8 mouse cellular contexts compared by ENCODE assay signal in the genomic region with DNA sequence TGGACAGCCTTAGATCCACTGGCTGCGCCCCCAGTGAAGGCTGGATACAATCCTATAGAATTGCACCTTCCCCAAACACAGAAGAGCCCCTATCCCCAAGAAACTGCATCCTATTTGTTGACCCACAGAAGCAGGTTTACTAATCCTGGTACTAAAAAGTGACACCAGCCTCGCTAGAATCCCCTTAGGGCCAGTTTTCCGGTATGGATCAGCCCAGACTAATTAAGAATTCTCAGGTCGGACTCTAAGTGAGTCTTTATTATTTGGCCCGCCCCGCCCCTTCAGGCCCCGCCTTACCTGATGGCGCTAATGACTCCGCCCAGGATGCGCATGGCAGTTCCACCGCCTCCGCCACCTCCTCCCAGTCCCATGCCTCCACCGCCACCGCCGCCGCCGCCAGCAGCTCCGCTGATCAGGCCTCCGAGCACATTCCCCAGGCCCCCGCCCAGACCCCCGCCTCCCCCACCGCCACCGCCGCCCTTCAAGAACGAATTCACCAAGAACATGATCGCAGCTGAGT. TPM values are rescaled to one million over a fixed set of nuclear protein-coding genes. Genes with fewer than 3 reads are reported as not detected.
A peak's percentile ranks its signal among the peaks of the same experiment; 100 is the strongest.
DNase-seq lines count a peak whose midpoint lies in the region; ATAC-seq and TF ChIP-seq lines count a peak whose summit lies in the region.

No protein-coding gene starts in this region.

- ATAC-seq in heart, postnatal 0 days (ENCODE audit: insufficient read depth, low read depth) = peak; percentile 54
- peak; percentile 75 for ATAC-seq in neural tube, embryonic 14.5 days (ENCODE audit: low read depth)

- peak overlapping the region; percentile 79 for H3K9ac ChIP-seq in heart, postnatal 0 days (replicated peaks; ENCODE audit: low read depth, low read length)
- peak overlapping the region; percentile 77 for H3K9ac ChIP-seq in neural tube, embryonic 14.5 days (replicated peaks; ENCODE audit: low read depth, low read length)

- no peak for TF ChIP-seq EP300 in heart, postnatal 0 days (IDR thresholded peaks at IDR 0.05; ENCODE audit: low read depth)

- 3% methylated on average over 26 of the region's 26 CpGs for WGBS in bone marrow, adult 2 months
- 1% methylated on average over 26 of the region's 26 CpGs for WGBS in heart, postnatal 0 days
- 2% methylated on average over 26 of the region's 26 CpGs for WGBS in lung, adult 2 months
- under 1% methylated on average over 25 of the region's 26 CpGs for WGBS in neural tube, embryonic 14.5 days

- DNase-seq in CD8-positive naive resting alpha-beta T cell, adult 2 months (ENCODE audit: low read depth in 2 of 2, low spot score in 2 of 2) = peak; percentile 8 to 28
- DNase-seq in heart, postnatal 0 days (ENCODE audit: low spot score) = peak; percentile 68
- DNase-seq in kidney, postnatal 25 days = peak; percentile 90 to 92
- DNase-seq in lung, adult 2 months = peak; percentile 81
- peak; percentile 32 for DNase-seq in telencephalon, adult 2 months (ENCODE audit: low read depth, low spot score)

- H3K27me3 ChIP-seq in heart, postnatal 0 days (ENCODE audit: control insufficient read depth, insufficient read depth, low read length) = no peaks in the 10 kb centered on the region
- H3K27me3 ChIP-seq in neural tube, embryonic 14.5 days (ENCODE audit: control insufficient read depth, insufficient read depth, low read length) = no peaks in the 10 kb centered on the region

- H3K36me3 ChIP-seq in heart, postnatal 0 days (replicated peaks; ENCODE audit: control insufficient read depth, insufficient read depth, low read length) = peaks cover 34% of the 10 kb centered on the region
- H3K36me3 ChIP-seq in neural tube, embryonic 14.5 days (ENCODE audit: control insufficient read depth, insufficient read depth, low read length) = peaks cover 27% of the 10 kb centered on the region; the same call in 1 of the 2 replicates

- H3K4me3 ChIP-seq in bone marrow, adult 2 months (replicated peaks; ENCODE audit: control insufficient read depth, low read depth, low read length) = peak overlapping the region; percentile 90
- H3K4me3 ChIP-seq in embryonic fibroblast, embryonic 13.5 days (ENCODE audit: insufficient read depth, low read length) = peak overlapping the region; percentile 94
- H3K4me3 ChIP-seq in heart, postnatal 0 days (ENCODE audit: low read depth, low read length) = peak overlapping the region; percentile 69
- peak overlapping the region; percentile 71 for H3K4me3 ChIP-seq in lung, adult 2 months (replicated peaks; ENCODE audit: extremely low read depth, low read depth, low read length)
- peak overlapping the region; percentile 80 for H3K4me3 ChIP-seq in neural tube, embryonic 14.5 days (ENCODE audit: low read depth, low read length)

- no peaks in the 10 kb centered on the region; the same call in 1 of the 2 replicates for H3K4me1 ChIP-seq in bone marrow, adult 2 months (ENCODE audit: control insufficient read depth, insufficient read depth, low read length)
- H3K4me1 ChIP-seq in embryonic fibroblast, embryonic 13.5 days (ENCODE audit: control insufficient read depth, insufficient read depth, low read length) = peaks cover 4% of the 10 kb centered on the region
- H3K4me1 ChIP-seq in heart, postnatal 0 days (ENCODE audit: control insufficient read depth, insufficient read depth) = 0 out of 2 replicates have a peak, but pooled peaks cover 9% of the 10 kb centered on the region
- H3K4me1 ChIP-seq in lung, adult 2 months (ENCODE audit: control insufficient read depth, insufficient read depth, low read length) = peaks cover 4% of the 10 kb centered on the region; the same call in 1 of the 2 replicates
- H3K4me1 ChIP-seq in neural tube, embryonic 14.5 days (ENCODE audit: control insufficient read depth, insufficient read depth, low read length) = peaks cover 15% of the 10 kb centered on the region

- peak; percentile 37; the same call in 1 of the 2 replicates for TF ChIP-seq POLR2A in bone marrow, adult 2 months (IDR thresholded peaks at IDR 0.05; ENCODE audit: borderline replicate concordance, control insufficient read depth, low read depth, low read length)
- TF ChIP-seq POLR2A in embryonic fibroblast, embryonic 13.5 days (IDR thresholded peaks at IDR 0.05; ENCODE audit: low read depth, low read length) = peak; percentile 46; the same call in 1 of the 2 replicates
- no peak for TF ChIP-seq POLR2A in lung, adult 2 months (IDR thresholded peaks at IDR 0.05; ENCODE audit: borderline replicate concordance, extremely low read depth, low read depth, low read length)

- H3K27ac ChIP-seq in bone marrow, adult 2 months (ENCODE audit: control insufficient read depth, insufficient read depth, low read depth, low read length, poor library complexity) = no peak overlapping the region
- no peak overlapping the region for H3K27ac ChIP-seq in embryonic fibroblast, embryonic 13.5 days (ENCODE audit: insufficient read depth, low read length)
- H3K27ac ChIP-seq in heart, postnatal 0 days (ENCODE audit: low read depth) = peak overlapping the region; percentile 85
- H3K27ac ChIP-seq in neural tube, embryonic 14.5 days (ENCODE audit: low read depth, low read length) = peak overlapping the region; percentile 57

- H3K4me2 ChIP-seq in heart, postnatal 0 days (ENCODE audit: low read depth, low read length) = peak overlapping the region; percentile 80
- peak overlapping the region; percentile 87 for H3K4me2 ChIP-seq in neural tube, embryonic 14.5 days (ENCODE audit: low read depth, low read length)

- no peaks in the 10 kb centered on the region for H3K9me3 ChIP-seq in heart, postnatal 0 days (replicated peaks; ENCODE audit: control insufficient read depth, low read length)
- no peaks in the 10 kb centered on the region for H3K9me3 ChIP-seq in neural tube, embryonic 14.5 days (ENCODE audit: control insufficient read depth, low read length)

- no peak for TF ChIP-seq CTCF in bone marrow, adult 2 months (IDR thresholded peaks at IDR 0.05; ENCODE audit: control insufficient read depth, insufficient read depth, low read length)
- no peak for TF ChIP-seq CTCF in embryonic fibroblast, embryonic 13.5 days (IDR thresholded peaks at IDR 0.05; ENCODE audit: borderline replicate concordance, insufficient read depth, low read length)
- no peak for TF ChIP-seq CTCF in heart, postnatal 0 days (IDR thresholded peaks at IDR 0.05; ENCODE audit: low read depth)
- no peak for TF ChIP-seq CTCF in lung, adult 2 months (IDR thresholded peaks at IDR 0.05; ENCODE audit: insufficient read depth, low read length)

RNA-seq across cellular contexts. Expression of a gene that starts 5.0 kb away (rescaled TPM):
- 120 and 171 TPM in 2 replicates for polyA plus RNA-seq in bone marrow, adult 2 months (2011; ENCODE audit: insufficient read depth, insufficient read length, low replicate concordance, missing spikeins)
- polyA plus RNA-seq in embryonic fibroblast, embryonic 13.5 days (2011; ENCODE audit: insufficient read length, low read depth, missing spikeins) = 465 and 512 TPM in 2 replicates
- 356 and 427 TPM in 2 replicates for total RNA-seq in heart, postnatal 0 days (2014; rRNA removed; ENCODE audit: low replicate concordance)
- polyA plus RNA-seq in heart, postnatal 0 days (2015; fragmentation: Nextera tagmentation; extraction: Ambion mirVana) = 84.4 and 88.5 TPM in 2 replicates
- polyA plus RNA-seq in lung, adult 2 months (2012; rRNA removed) = 784 and 1,083 TPM in 2 replicates
- 61.7 and 63.1 TPM in 2 replicates for polyA plus RNA-seq in neural tube, embryonic 14.5 days (2014; fragmentation: Nextera tagmentation; extraction: Ambion mirVana)

RNA-seq across cellular contexts. Expression of a gene that starts 9.7 kb away (rescaled TPM):
- polyA plus RNA-seq in bone marrow, adult 2 months (2011; ENCODE audit: insufficient read depth, insufficient read length, low replicate concordance, missing spikeins) = 6.8 TPM in 1 of 2 replicates, not detected in the other
- polyA plus RNA-seq in embryonic fibroblast, embryonic 13.5 days (2011; ENCODE audit: insufficient read length, low read depth, missing spikeins) = not detected in 2 replicates
- 516 and 816 TPM in 2 replicates for total RNA-seq in heart, postnatal 0 days (2014; rRNA removed; ENCODE audit: low replicate concordance)
- 1,339 and 1,426 TPM in 2 replicates for polyA plus RNA-seq in heart, postnatal 0 days (2015; fragmentation: Nextera tagmentation; extraction: Ambion mirVana)
- polyA plus RNA-seq in lung, adult 2 months (2012; rRNA removed) = 14.1 and 42.3 TPM in 2 replicates
- polyA plus RNA-seq in neural tube, embryonic 14.5 days (2014; fragmentation: Nextera tagmentation; extraction: Ambion mirVana) = 4.7 and 5.9 TPM in 2 replicates

RNA-seq across cellular contexts. Expression of a gene that starts 24.1 kb away (rescaled TPM):
- 11.2 and 13.7 TPM in 2 replicates for polyA plus RNA-seq in bone marrow, adult 2 months (2011; ENCODE audit: insufficient read depth, insufficient read length, low replicate concordance, missing spikeins)
- 62.6 and 68.9 TPM in 2 replicates for polyA plus RNA-seq in embryonic fibroblast, embryonic 13.5 days (2011; ENCODE audit: insufficient read length, low read depth, missing spikeins)
- 18.6 and 29.7 TPM in 2 replicates for total RNA-seq in heart, postnatal 0 days (2014; rRNA removed; ENCODE audit: low replicate concordance)
- 4.4 and 5.7 TPM in 2 replicates for polyA plus RNA-seq in heart, postnatal 0 days (2015; fragmentation: Nextera tagmentation; extraction: Ambion mirVana)
- 9.5 and 14.8 TPM in 2 replicates for polyA plus RNA-seq in lung, adult 2 months (2012; rRNA removed)
- polyA plus RNA-seq in neural tube, embryonic 14.5 days (2014; fragmentation: Nextera tagmentation; extraction: Ambion mirVana) = 9.9 and 17.6 TPM in 2 replicates

RNA-seq across cellular contexts. Expression of a gene that starts 38.1 kb away (rescaled TPM):
- polyA plus RNA-seq in bone marrow, adult 2 months (2011; ENCODE audit: insufficient read depth, insufficient read length, low replicate concordance, missing spikeins) = 41.5 and 50.8 TPM in 2 replicates
- 52.0 and 53.4 TPM in 2 replicates for polyA plus RNA-seq in embryonic fibroblast, embryonic 13.5 days (2011; ENCODE audit: insufficient read length, low read depth, missing spikeins)
- total RNA-seq in heart, postnatal 0 days (2014; rRNA removed; ENCODE audit: low replicate concordance) = 105 and 799 TPM in 2 replicates
- polyA plus RNA-seq in heart, postnatal 0 days (2015; fragmentation: Nextera tagmentation; extraction: Ambion mirVana) = 109 and 112 TPM in 2 replicates
- polyA plus RNA-seq in lung, adult 2 months (2012; rRNA removed) = 95.6 and 110 TPM in 2 replicates
- polyA plus RNA-seq in neural tube, embryonic 14.5 days (2014; fragmentation: Nextera tagmentation; extraction: Ambion mirVana) = 176 and 217 TPM in 2 replicates

RNA-seq across cellular contexts. Expression of a gene that starts 38.4 kb away (rescaled TPM):
- 24.0 and 67.8 TPM in 2 replicates for polyA plus RNA-seq in bone marrow, adult 2 months (2011; ENCODE audit: insufficient read depth, insufficient read length, low replicate concordance, missing spikeins)
- 83.5 and 90.8 TPM in 2 replicates for polyA plus RNA-seq in embryonic fibroblast, embryonic 13.5 days (2011; ENCODE audit: insufficient read length, low read depth, missing spikeins)
- total RNA-seq in heart, postnatal 0 days (2014; rRNA removed; ENCODE audit: low replicate concordance) = 40.0 and 80.7 TPM in 2 replicates
- 131 and 137 TPM in 2 replicates for polyA plus RNA-seq in heart, postnatal 0 days (2015; fragmentation: Nextera tagmentation; extraction: Ambion mirVana)
- polyA plus RNA-seq in lung, adult 2 months (2012; rRNA removed) = 38.4 and 41.6 TPM in 2 replicates
- 402 and 413 TPM in 2 replicates for polyA plus RNA-seq in neural tube, embryonic 14.5 days (2014; fragmentation: Nextera tagmentation; extraction: Ambion mirVana)

Comparison
In these comparisons a context has a peak if more than half of its experiments do, and no peak if none do; other contexts are left out.
1. DNase-seq: peak in every context shown above with its lines; median percentile 91 in kidney, postnatal 25 days; 81 in lung, adult 2 months; 68 in heart, postnatal 0 days; 32 in telencephalon, adult 2 months; 18 in CD8-positive naive resting alpha-beta T cell, adult 2 months.
2. H3K27ac ChIP-seq: peak in heart, postnatal 0 days (single experiment) and neural tube, embryonic 14.5 days (single experiment); none in bone marrow, adult 2 months (single experiment) and embryonic fibroblast, embryonic 13.5 days (single experiment).
3. RNA of a gene that starts 9.7 kb away (polyA plus RNA-seq): 1,339 to 1,426 TPM in heart, postnatal 0 days; 14.1 to 42.3 TPM in lung, adult 2 months, 6.8 TPM in bone marrow, adult 2 months, 4.7 to 5.9 TPM in neural tube, embryonic 14.5 days and not detected in embryonic fibroblast, embryonic 13.5 days; every median in the first group is over 10 times any median in the second.
4. Peak in every context shown above with its lines, with median percentiles within 50 percentile points of each other: H3K4me3 ChIP-seq.